Mouse (Mus musculus) mature B cell (primary cell): Measurements from ENCODE around the gene Ceacam16.

ENCODE experiments used
- in situ Hi-C: fragments of 300-500 bp; cut with MboI; formaldehyde crosslinking; loops from 2 replicates; pipeline ENCODE4 v1.14.3; 2019

The Ceacam16 gene

DNA sequence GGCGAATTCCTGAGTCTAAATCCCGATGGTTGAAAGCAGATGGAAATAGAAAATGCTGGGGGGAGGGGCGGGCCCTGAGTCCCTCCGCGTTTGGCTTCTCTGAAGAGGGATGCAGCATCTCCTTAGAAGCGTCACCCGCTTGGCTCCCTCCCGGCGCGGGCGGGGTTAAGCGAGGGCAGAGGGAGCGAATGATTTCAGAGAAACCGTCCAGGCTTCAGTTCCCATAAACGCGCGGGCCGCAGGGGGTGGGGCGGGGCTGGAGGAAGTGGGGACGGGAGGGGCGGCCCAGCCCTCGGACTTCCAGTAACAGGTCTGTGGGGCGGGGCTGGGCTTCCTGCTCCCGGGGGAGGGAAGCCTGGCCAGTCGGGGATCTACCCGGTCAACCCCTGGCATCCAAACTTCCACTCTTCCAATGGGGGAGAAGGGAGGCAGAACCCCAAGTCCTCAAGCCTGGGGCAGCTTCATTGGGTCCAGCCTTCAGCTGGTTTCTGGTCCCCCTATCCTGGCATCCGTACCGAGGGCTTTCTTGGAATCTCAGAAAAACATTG, 44.8 kb downstream of the Ceacam16 start:
- in situ Hi-C loops = no loop called here

DNA sequence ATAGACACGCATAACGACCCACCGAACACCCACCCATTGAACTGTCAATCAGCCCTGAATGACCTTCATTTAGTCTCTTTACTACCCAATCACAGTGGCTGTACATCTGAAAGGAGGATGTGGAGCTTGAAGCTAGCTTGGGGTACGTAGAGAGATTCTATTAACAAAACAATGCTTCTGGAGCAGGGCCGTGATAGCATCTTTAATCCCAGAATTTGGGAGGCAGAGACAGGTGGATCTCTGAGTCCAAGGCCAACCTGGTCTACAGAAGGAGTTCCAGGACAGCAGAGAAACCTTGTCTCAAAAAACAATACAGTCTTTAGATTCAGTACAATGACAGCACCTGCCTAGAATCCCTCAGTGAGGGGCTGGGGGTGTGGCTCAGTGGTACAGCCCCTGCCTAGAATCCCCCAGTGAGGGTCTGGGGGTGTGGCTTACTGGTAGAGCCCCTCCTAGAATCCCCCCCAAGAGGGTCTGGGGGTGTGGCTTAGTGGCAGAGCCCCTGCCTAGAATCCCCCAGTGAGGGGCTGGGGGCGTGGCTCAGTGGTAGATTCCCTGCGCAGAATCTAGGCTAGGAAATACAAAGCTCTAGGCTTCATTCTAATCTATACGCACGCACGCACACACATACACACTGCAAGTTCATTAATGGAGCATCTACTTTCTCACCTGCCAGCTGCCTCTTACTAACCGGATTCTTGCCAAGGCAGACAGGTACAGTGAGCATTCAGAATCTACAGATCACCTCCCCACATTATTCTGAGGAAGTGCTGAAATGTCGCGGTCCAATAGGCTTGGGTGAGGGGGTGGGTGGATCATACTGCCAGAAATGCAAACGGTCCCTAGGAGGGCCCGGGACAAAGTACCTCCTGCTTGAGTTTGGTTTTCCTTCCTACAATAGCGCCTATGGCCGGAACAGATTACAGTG, 45.5 kb downstream of the Ceacam16 start:
- in situ Hi-C loops = no loop called here

DNA sequence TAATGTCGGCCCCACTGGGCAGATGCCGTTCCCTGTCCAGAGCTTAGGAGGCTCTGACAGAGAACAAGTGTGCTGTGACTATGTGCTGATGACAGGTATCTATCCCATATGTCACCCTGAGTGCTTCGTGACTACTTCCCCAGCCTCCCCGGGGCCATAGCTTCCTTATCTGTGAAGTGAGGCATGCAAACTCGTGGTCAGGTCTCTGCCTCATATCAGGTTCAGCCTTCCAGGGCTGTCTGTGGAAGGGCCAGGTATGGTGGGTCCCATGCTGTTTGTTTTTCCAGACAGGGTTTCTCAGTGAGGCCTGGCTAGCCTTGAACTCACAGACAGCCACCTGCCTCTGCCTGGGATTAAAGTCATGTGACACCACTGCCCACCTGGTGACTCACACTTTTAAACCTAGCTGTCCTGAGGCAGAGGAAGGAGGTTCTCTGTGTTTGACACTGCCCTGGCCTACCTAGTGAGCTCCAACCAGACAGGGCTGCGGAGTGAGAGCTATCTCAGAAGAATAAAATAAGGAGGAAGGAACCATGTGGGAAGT, 47.4 kb downstream of the Ceacam16 start:
- in situ Hi-C loops = no loop called here

- in situ Hi-C loops = no loop called here
Observed at GRCm38 (mm10) chr7:19813161-19813560, 47.9 kb downstream of the Ceacam16 start.

DNA sequence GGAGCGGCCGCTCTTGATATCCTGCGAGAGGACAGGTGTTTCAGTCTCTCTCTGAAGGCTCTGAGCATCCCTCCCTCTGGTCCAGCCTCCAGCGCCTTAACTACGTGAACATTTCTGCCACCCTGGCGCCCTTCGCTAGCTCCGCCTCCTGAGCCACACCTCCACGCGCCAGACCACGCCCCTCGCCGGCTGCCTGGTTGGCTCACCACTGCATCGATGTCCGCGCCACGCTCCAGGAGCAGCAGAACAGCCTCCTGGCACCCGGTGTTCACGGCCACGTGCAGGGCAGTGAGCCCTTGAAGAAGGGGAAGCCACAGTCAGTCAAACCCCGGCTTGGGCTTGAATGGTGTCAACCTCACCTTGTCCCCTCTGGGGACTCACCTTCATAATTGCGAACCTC, 50.0 kb downstream of the Ceacam16 start:
- in situ Hi-C loops = no loop called here

GRCm38 (mm10) chr7:19809369-19809768, 51.7 kb downstream of the Ceacam16 start:
- in situ Hi-C loops = no loop called here

GRCm38 (mm10) chr7:19806356-19806969, 54.6 kb downstream of the Ceacam16 start:
- in situ Hi-C loops = no loop called here

DNA sequence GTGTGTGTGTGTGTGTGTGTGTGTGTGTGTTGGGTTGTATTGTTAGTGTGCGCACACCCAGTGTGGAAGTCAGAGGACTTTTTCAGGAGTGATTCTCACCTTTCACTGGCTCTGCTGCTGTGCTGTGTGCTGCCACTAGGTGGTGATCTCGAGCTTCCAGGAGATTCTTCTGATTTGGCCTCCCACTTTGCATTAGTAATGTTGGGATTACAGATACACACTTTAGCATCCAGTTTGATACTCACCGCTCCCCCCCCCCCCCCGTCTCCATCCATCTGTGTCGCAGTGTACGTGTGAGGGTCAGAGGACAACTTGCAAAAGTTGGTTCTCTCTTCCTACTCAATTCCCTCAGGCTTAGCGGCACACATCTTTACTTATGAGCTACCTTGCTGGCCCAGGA, 58.1 kb downstream of the Ceacam16 start:
- in situ Hi-C loops = loop anchor here (5.0 kb wide), 1 partner anchor 39 kb away; no protein-coding TSS in a partner anchor
